Mouse (Mus musculus): ENCODE measurements around the gene Npsr1. TPM values are rescaled to one million over a fixed set of nuclear protein-coding genes. Genes with fewer than 3 reads are reported as not detected.

Npsr1 gene
- polyA plus RNA-seq, 1 experiment from 2014 or later = not detected

GRCm38 (mm10) chr9:24291385-24291784, 193.6 kb downstream of the Npsr1 start:
- TF ChIP-seq CTCF (IDR thresholded peaks at IDR 0.05; ENCODE audit: low read depth) = no peak
- Histone ChIP-seq H3K9me3 (ENCODE audit: control insufficient read depth) (no peaks in the 10 kb centered on the region), H3K27ac (ENCODE audit: low read depth, low read length) (no peak overlapping the region), H3K4me2 (replicated peaks; ENCODE audit: low read depth) (no peak overlapping the region), H3K36me3 (ENCODE audit: control insufficient read depth, insufficient read depth) (no peaks in the 10 kb centered on the region), H3K4me3 (ENCODE audit: low read depth, low read length) (no peak overlapping the region), H3K4me1 (replicated peaks; ENCODE audit: control insufficient read depth, insufficient read depth, low read length) (no peaks in the 10 kb centered on the region), H3K9ac (ENCODE audit: low read depth, low read length) (no peak overlapping the region), H3K27me3 (replicated peaks; ENCODE audit: control insufficient read depth, insufficient read depth, low read length) (no peaks in the 10 kb centered on the region)
- WGBS = 34% methylated on average over 6 of the region's 6 CpGs
- no peak for ATAC-seq

GRCm38 (mm10) chr9:24293252-24293959, 195.6 kb downstream of the Npsr1 start:
- no peak for ATAC-seq
- no peak overlapping the region for H3K4me2 ChIP-seq (replicated peaks; ENCODE audit: low read depth)
- TF ChIP-seq CTCF (IDR thresholded peaks at IDR 0.05; ENCODE audit: low read depth) = no peak

GRCm38 (mm10) chr9:24302906-24303305, 205.1 kb downstream of the Npsr1 start:
- Histone ChIP-seq H3K9me3 (ENCODE audit: control insufficient read depth) (no peaks in the 10 kb centered on the region), H3K4me2 (replicated peaks; ENCODE audit: low read depth) (no peak overlapping the region), H3K4me1 (replicated peaks; ENCODE audit: control insufficient read depth, insufficient read depth, low read length) (no peaks in the 10 kb centered on the region), H3K9ac (ENCODE audit: low read depth, low read length) (no peak overlapping the region), H3K27ac (ENCODE audit: low read depth, low read length) (no peak overlapping the region), H3K36me3 (ENCODE audit: control insufficient read depth, insufficient read depth) (no peaks in the 10 kb centered on the region), H3K27me3 (replicated peaks; ENCODE audit: control insufficient read depth, insufficient read depth, low read length) (no peaks in the 10 kb centered on the region), H3K4me3 (ENCODE audit: low read depth, low read length) (no peak overlapping the region)
- 81% methylated on average over 6 of the region's 6 CpGs for WGBS
- TF ChIP-seq CTCF (IDR thresholded peaks at IDR 0.05; ENCODE audit: low read depth) = no peak
- ATAC-seq = no peak

More at GRCm38 (mm10) chr9:24293252-24293959, 195.6 kb downstream of the Npsr1 start:
- Histone ChIP-seq H3K27ac (ENCODE audit: low read depth, low read length) (no peak overlapping the region), H3K4me1 (replicated peaks; ENCODE audit: control insufficient read depth, insufficient read depth, low read length) (no peaks in the 10 kb centered on the region), H3K36me3 (ENCODE audit: control insufficient read depth, insufficient read depth) (no peaks in the 10 kb centered on the region), H3K27me3 (replicated peaks; ENCODE audit: control insufficient read depth, insufficient read depth, low read length) (no peaks in the 10 kb centered on the region), H3K4me3 (ENCODE audit: low read depth, low read length) (no peak overlapping the region), H3K9ac (ENCODE audit: low read depth, low read length) (no peak overlapping the region), H3K9me3 (ENCODE audit: control insufficient read depth) (no peaks in the 10 kb centered on the region)
- 66% methylated on average over 12 of the region's 12 CpGs for WGBS

GRCm38 (mm10) chr9:24306990-24307389, 209.2 kb downstream of the Npsr1 start:
- Histone ChIP-seq H3K4me2 (replicated peaks; ENCODE audit: low read depth) (no peak overlapping the region), H3K9me3 (ENCODE audit: control insufficient read depth) (no peaks in the 10 kb centered on the region), H3K27me3 (replicated peaks; ENCODE audit: control insufficient read depth, insufficient read depth, low read length) (no peaks in the 10 kb centered on the region), H3K36me3 (ENCODE audit: control insufficient read depth, insufficient read depth) (no peaks in the 10 kb centered on the region), H3K9ac (ENCODE audit: low read depth, low read length) (no peak overlapping the region), H3K4me3 (ENCODE audit: low read depth, low read length) (no peak overlapping the region), H3K27ac (ENCODE audit: low read depth, low read length) (no peak overlapping the region), H3K4me1 (replicated peaks; ENCODE audit: control insufficient read depth, insufficient read depth, low read length) (no peaks in the 10 kb centered on the region)
- ATAC-seq = no peak
- no peak for TF ChIP-seq CTCF (IDR thresholded peaks at IDR 0.05; ENCODE audit: low read depth)
- 51% methylated on average over 5 of the region's 5 CpGs for WGBS

DNA sequence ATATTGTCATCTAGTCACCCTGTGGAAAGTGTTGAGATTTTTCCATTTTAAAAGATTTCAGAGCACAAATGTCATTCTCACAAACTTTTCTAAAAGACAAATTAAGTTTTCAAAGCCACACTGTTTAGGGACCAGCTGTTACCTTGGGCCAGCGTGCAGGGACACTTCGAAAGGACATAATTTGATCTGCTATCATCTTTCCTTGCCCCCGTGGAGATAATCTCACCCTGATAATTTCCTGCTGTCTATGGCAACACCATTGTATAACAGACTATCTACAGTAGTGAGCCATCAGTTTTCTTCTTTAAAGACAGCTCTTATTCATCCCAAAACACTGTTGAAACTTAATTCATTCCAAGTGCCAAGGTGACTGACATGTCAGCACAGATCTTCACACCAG, 209.6 kb downstream of the Npsr1 start:
- H3K27ac ChIP-seq (ENCODE audit: low read depth, low read length) = no peak overlapping the region
- ATAC-seq = no peak
- no peaks in the 10 kb centered on the region for H3K36me3 ChIP-seq (ENCODE audit: control insufficient read depth, insufficient read depth)
- H3K9ac ChIP-seq (ENCODE audit: low read depth, low read length) = no peak overlapping the region
- WGBS = 52% methylated on average over 3 of the region's 3 CpGs
- no peaks in the 10 kb centered on the region for H3K4me1 ChIP-seq (replicated peaks; ENCODE audit: control insufficient read depth, insufficient read depth, low read length)
- no peak overlapping the region for H3K4me2 ChIP-seq (replicated peaks; ENCODE audit: low read depth)
- no peak for TF ChIP-seq CTCF (IDR thresholded peaks at IDR 0.05; ENCODE audit: low read depth)
- H3K4me3 ChIP-seq (ENCODE audit: low read depth, low read length) = no peak overlapping the region
- H3K9me3 ChIP-seq (ENCODE audit: control insufficient read depth) = no peaks in the 10 kb centered on the region
- H3K27me3 ChIP-seq (replicated peaks; ENCODE audit: control insufficient read depth, insufficient read depth, low read length) = no peaks in the 10 kb centered on the region

DNA sequence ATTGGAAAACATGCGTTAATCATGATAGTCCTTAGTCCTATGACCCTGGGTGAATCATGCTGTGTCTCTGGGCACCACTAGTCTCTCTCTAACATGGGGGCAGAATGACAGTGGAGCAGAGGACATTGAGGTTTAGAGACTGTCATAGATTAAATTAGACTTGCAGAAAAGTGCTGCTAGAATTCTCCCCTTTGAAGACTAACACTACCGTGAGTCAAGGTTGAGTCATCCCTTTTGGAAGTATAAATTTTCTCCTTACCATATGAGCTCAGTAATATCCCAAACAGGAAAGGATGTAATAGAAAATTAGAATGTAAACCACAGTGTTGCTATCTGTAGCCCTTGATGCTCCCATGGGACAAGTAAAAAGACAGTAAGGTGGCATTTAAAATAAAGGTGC, 218.0 kb downstream of the Npsr1 start:
- Histone ChIP-seq H3K4me2 (replicated peaks; ENCODE audit: low read depth) (no peak overlapping the region), H3K4me1 (replicated peaks; ENCODE audit: control insufficient read depth, insufficient read depth, low read length) (no peaks in the 10 kb centered on the region), H3K36me3 (ENCODE audit: control insufficient read depth, insufficient read depth) (no peaks in the 10 kb centered on the region), H3K9ac (ENCODE audit: low read depth, low read length) (no peak overlapping the region), H3K4me3 (ENCODE audit: low read depth, low read length) (no peak overlapping the region), H3K27me3 (replicated peaks; ENCODE audit: control insufficient read depth, insufficient read depth, low read length) (no peaks in the 10 kb centered on the region), H3K27ac (ENCODE audit: low read depth, low read length) (no peak overlapping the region), H3K9me3 (ENCODE audit: control insufficient read depth) (no peaks in the 10 kb centered on the region)
- 93% methylated on average over 2 of the region's 2 CpGs for WGBS
- TF ChIP-seq CTCF (IDR thresholded peaks at IDR 0.05; ENCODE audit: low read depth) = no peak
- ATAC-seq = no peak

Measured in intestine, postnatal 0 days (tissue).